Mouse (Mus musculus): ENCODE data around the gene Gm7073.

The Gm7073 gene

GRCm38 (mm10) chrX:60539149-60539548, at the start of gene Gm7073:
Gm7073 (minus strand) TSS chrX:60539249.
- no peak for DNase-seq

- DNase-seq: no peak
Observed at GRCm38 (mm10) chrX:60570539-60570938, 31.5 kb upstream of the Gm7073 start.

GRCm38 (mm10) chrX:60569047-60569446, 30.0 kb upstream of the Gm7073 start:
- DNase-seq: no peak

GRCm38 (mm10) chrX:60555242-60555641, 16.2 kb upstream of the Gm7073 start:
- DNase-seq: no peak

- peak; percentile 27 for DNase-seq
Observed at GRCm38 (mm10) chrX:60547444-60548304, 8.6 kb upstream of the Gm7073 start.

GRCm38 (mm10) chrX:60547098-60547443, 8.0 kb upstream of the Gm7073 start:
- no peak for DNase-seq

DNA sequence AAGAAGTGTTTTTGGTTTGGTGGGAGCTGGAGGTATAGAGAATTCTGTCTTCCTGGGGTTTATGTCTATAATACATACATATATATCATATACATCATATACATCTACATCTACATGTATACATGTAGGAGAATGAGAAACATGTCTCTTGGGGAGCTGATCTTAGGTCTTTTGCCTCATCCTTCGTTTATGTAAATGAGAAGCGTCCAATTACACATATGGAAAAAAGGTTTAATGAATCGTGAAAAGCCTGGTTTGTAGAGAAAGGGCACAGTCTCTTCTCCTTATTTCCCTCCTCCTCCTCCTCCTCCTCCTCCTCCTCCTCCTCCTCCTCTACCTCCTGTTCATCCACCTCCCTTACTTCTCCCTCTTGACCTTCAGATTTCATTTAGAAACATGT, 6.9 kb upstream of the Gm7073 start:
- no peak for DNase-seq

GRCm38 (mm10) chrX:60545444-60545843, 6.4 kb upstream of the Gm7073 start:
- no peak for DNase-seq

GRCm38 (mm10) chrX:60544098-60544497, 5.0 kb upstream of the Gm7073 start:
- no peak for DNase-seq

DNA sequence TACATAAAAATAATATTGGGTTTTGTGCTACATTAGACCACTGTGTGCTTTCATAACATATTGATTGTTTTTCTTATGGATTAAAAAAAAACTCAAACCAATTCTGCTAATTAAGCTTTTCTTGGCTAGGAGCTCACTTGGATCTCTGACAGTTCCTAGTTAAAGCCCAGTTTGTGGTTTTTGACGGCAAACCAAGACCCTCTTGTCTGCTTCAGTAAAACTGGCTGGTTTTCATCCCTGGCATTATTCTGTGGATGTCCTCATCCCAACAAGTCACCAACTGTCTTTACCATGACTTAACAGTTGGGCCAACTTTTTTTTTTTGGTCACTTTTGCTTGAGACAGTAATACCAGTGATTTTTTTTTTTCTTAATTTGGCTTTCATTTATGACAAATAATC, 3.9 kb upstream of the Gm7073 start:
- no peak for DNase-seq

GRCm38 (mm10) chrX:60503995-60504394, 35.1 kb downstream of the Gm7073 start:
- DNase-seq: no peak

- DNase-seq: no peak
Observed at GRCm38 (mm10) chrX:60497750-60498149, 41.3 kb downstream of the Gm7073 start.

GRCm38 (mm10) chrX:60495308-60495707, 43.7 kb downstream of the Gm7073 start:
- no peak for DNase-seq

DNA sequence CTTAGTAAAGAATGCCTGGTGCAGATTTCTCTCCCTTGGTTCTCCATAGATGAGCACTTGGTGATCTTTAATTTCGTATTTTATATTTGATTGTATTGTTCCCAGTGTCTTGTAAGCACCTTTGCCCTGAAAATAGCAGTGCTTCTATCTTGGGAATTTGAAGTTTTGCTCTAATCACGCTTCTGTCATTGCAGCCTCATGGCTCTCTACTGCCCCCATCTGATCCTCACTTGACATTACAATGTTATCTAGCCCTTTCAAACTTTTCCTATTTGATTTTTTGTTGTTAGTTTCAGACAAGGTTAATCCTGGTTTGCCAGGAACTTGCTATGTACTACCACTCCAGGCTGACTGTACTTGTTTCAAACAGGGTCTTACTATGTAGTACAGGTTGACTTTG, 75.3 kb downstream of the Gm7073 start:
- no peak for DNase-seq

DNA sequence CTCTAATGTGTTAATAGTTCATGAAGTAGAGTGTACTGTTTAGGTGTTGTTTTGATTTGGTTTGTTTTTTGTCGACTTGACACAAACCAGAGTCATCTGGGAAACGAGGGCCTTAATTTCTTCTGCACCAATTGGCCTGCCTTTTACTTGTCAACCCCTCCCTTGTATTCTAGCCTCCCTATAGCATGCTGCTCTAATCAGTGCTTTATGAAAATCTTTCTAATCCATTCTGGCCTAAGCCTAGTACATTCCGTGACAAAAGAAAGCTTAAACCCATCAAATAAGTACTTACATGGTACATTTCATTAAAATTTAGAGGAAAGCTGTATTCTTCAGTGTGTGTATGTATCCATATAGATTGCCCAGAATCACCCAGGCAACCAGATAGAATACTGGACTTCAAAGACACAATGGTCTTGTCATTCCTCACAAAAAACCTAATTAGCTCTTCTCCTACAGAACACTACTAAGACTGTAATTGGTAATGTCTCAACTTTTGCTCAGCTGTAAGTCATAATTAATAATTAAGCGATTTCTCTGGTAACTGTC, 124.4 kb downstream of the Gm7073 start:
- no peak for DNase-seq

GRCm38 (mm10) chrX:60405681-60406080, 133.4 kb downstream of the Gm7073 start:
- no peak for DNase-seq

GRCm38 (mm10) chrX:60404668-60405044, 134.4 kb downstream of the Gm7073 start:
- DNase-seq: peak; percentile 81

GRCm38 (mm10) chrX:60403764-60404667, 135.0 kb downstream of the Gm7073 start:
- DNase-seq: peak; percentile 54

DNA sequence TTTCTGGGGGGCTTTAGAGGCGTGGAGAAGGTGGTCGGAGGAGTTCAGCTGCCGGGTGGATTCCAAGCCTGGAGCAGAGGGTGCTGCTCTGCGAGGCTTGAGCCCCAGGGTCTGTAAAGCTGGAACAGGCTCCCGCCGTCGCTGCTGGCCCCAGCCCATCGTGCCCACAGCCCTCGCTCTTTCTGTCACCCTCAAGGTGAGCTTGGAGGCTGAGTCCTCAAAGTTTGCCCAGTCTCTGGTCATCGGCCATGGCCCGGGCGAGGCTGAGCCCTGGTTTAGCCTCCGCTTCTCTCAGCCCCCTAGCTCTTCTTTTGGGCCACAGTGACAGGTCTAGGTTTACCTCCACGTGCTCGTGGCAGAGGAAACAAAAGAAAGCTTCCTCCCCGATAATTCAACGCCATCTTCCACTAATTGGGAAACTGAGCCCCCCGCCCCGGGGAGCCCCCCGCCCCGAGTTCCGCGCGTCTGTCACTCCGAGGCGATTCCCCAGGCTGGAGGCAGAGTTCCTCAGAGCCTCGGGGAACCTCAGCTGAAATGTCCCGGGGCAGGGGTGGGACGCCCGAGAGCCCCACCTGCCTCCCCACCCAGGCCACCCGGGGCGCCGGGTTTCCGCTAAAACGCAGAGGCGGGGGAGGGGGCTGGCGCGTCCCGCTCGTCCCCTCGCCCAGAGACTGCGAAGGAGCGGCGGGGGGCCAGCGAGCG, 135.8 kb downstream of the Gm7073 start:
- peak; percentile 54 for DNase-seq

DNA sequence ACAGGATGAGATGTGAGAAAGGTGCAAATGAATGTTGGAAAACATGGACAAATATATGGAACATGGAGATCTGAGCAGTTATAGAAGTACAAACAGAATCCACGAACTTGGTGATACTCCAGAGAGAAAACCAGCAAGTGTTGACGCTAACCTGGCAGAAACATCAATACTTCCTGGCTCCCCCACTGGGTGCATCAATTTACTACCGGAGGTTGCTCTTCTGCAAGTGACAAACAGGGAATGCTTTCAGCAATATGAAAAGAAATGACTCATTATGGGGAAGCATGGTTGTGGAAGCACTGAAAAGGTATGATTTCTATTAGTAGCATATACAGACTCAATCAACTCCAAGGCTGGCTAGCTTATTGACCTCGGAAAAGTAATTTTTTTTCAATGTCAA, 144.8 kb downstream of the Gm7073 start:
- DNase-seq: peak; percentile 22

- no peak for DNase-seq
Observed at GRCm38 (mm10) chrX:60386852-60387251, 152.2 kb downstream of the Gm7073 start.

All from cerebellum, adult 11 months (tissue).